Mouse (Mus musculus): ENCODE results near the gene Anxa6. TPM values are rescaled to one million over a fixed set of nuclear protein-coding genes. Genes with fewer than 3 reads are reported as not detected.
"Not testable (repeated sequence)": the region's sequence is repeated elsewhere in the genome, so short reads cannot be mapped to it uniquely, and the experiment has no call there.

Anxa6 gene
- polyA plus RNA-seq, 1 experiment from 2014 or later = 45.3 TPM

- H3K27ac ChIP-seq = no peak overlapping the region
- 69% methylated on average over 6 of the region's 6 CpGs for WGBS (ENCODE audit: insufficient replicate concordance)
- H3K9ac ChIP-seq = no peak overlapping the region
- peaks cover 54% of the 10 kb centered on the region for H3K4me1 ChIP-seq (replicated peaks)
- H3K4me3 ChIP-seq (replicated peaks) = no peak overlapping the region
- DNase-seq (no peak), ATAC-seq (ENCODE audit: low read depth) (no peak)
- no peaks in the 10 kb centered on the region for H3K36me3 ChIP-seq
- no peak overlapping the region for H3K4me2 ChIP-seq
- H3K27me3 ChIP-seq = no peaks in the 10 kb centered on the region
- H3K9me3 ChIP-seq (replicated peaks) = no peaks in the 10 kb centered on the region
These were observed 73.0 kb downstream of the Anxa6 start for GRCm38 (mm10) chr11:54960251-54960650.

GRCm38 (mm10) chr11:54958571-54959073 lies 74.6 kb downstream of the Anxa6 start:
- no peak overlapping the region for H3K4me3 ChIP-seq (replicated peaks)
- H3K9me3 ChIP-seq (replicated peaks) = no peaks in the 10 kb centered on the region
- no peak overlapping the region for H3K27ac ChIP-seq
- DNase-seq (peak; percentile 8), ATAC-seq (ENCODE audit: low read depth) (no peak)
- WGBS (ENCODE audit: insufficient replicate concordance) = 13% methylated on average over 3 of the region's 3 CpGs
- H3K4me2 ChIP-seq = 0 out of 2 replicates have a peak overlapping the region, but pooled peaks have one; percentile 16
- H3K4me1 ChIP-seq (replicated peaks) = peaks cover 67% of the 10 kb centered on the region
- 0 out of 2 replicates have a peak overlapping the region, but pooled peaks have one; percentile 23 for H3K9ac ChIP-seq
- H3K27me3 ChIP-seq = no peaks in the 10 kb centered on the region
- no peaks in the 10 kb centered on the region for H3K36me3 ChIP-seq

GRCm38 (mm10) chr11:54957708-54958107 lies 75.5 kb downstream of the Anxa6 start:
- 70% methylated on average over 3 of the region's 3 CpGs for WGBS (ENCODE audit: insufficient replicate concordance)

DNA sequence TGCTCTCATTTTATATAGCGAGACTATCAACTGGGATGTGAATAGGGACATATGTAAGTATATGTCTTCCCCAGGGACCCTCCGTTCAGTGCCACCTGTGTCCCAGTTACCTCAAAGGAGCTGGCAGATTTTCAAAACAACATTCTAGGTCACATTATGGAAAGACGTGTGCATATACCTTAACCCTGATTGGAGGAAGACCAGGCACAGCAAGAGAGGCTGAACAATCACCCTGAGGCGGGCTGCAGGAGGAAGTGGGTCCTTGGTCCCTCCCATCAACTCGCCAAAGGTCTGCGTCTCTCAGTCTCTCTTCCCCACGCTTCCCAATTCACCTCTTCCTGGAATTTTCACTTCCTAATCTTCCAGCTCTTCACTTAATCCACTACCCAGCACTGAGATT lies 76.3 kb downstream of the Anxa6 start:
- ATAC-seq (ENCODE audit: low read depth) (no peak), DNase-seq (no peak)
- Histone ChIP-seq H3K4me3 (replicated peaks) (no peak overlapping the region), H3K9me3 (replicated peaks) (no peaks in the 10 kb centered on the region), H3K4me2 (peak overlapping the region; percentile 74; the same call in 1 of the 2 replicates), H3K27ac (no peak overlapping the region), H3K36me3 (no peaks in the 10 kb centered on the region), H3K9ac (no peak overlapping the region), H3K4me1 (replicated peaks) (peaks cover 70% of the 10 kb centered on the region), H3K27me3 (no peaks in the 10 kb centered on the region)
- 33% methylated on average over 7 of the region's 7 CpGs for WGBS (ENCODE audit: insufficient replicate concordance)

More at GRCm38 (mm10) chr11:54957708-54958107, 75.5 kb downstream of the Anxa6 start:
- Histone ChIP-seq H3K4me1 (replicated peaks) (peaks cover 69% of the 10 kb centered on the region), H3K27ac (0 out of 2 replicates have a peak overlapping the region, but pooled peaks have one; percentile 22)
- not testable (repeated sequence) for H3K9me3 ChIP-seq (replicated peaks); ATAC-seq (ENCODE audit: low read depth); H3K4me3 ChIP-seq (replicated peaks); H3K9ac ChIP-seq; H3K4me2 ChIP-seq; H3K36me3 ChIP-seq; H3K27me3 ChIP-seq; DNase-seq

- under 1% methylated on average over 59 of the region's 59 CpGs for WGBS (ENCODE audit: insufficient replicate concordance)
- peak overlapping the region; percentile 86 for H3K27ac ChIP-seq
These were observed 77.3 kb downstream of the Anxa6 start for GRCm38 (mm10) chr11:54955735-54956480.

GRCm38 (mm10) chr11:54955400-54955734 lies 77.9 kb downstream of the Anxa6 start:
- WGBS (ENCODE audit: insufficient replicate concordance) = 36% methylated on average over 10 of the region's 10 CpGs
- peaks cover 63% of the 10 kb centered on the region for H3K4me1 ChIP-seq (replicated peaks)
- H3K4me2 ChIP-seq = peak overlapping the region; percentile 74
- peak overlapping the region; percentile 86 for H3K27ac ChIP-seq
- H3K27me3 ChIP-seq; H3K9me3 ChIP-seq (replicated peaks); DNase-seq; ATAC-seq (ENCODE audit: low read depth); H3K36me3 ChIP-seq: not testable (repeated sequence)
- H3K9ac ChIP-seq = peak overlapping the region; percentile 85
- peak overlapping the region; percentile 83 for H3K4me3 ChIP-seq (replicated peaks)

More at GRCm38 (mm10) chr11:54955735-54956480, 77.3 kb downstream of the Anxa6 start:
- Histone ChIP-seq H3K4me3 (replicated peaks) (peak overlapping the region; percentile 83), H3K4me2 (peak overlapping the region; percentile 74), H3K9ac (peak overlapping the region; percentile 85), H3K27me3 (no peaks in the 10 kb centered on the region), H3K4me1 (replicated peaks) (peaks cover 63% of the 10 kb centered on the region), H3K36me3 (no peaks in the 10 kb centered on the region), H3K9me3 (replicated peaks) (no peaks in the 10 kb centered on the region)
- peak; percentile 97 for DNase-seq
- peak; percentile 98 for ATAC-seq (ENCODE audit: low read depth)

GRCm38 (mm10) chr11:54954716-54955115 lies 78.5 kb downstream of the Anxa6 start:
- no peak for ATAC-seq (ENCODE audit: low read depth)
- Histone ChIP-seq H3K9me3 (replicated peaks) (no peaks in the 10 kb centered on the region), H3K4me2 (peak overlapping the region; percentile 74), H3K36me3 (no peaks in the 10 kb centered on the region), H3K4me1 (replicated peaks) (peaks cover 63% of the 10 kb centered on the region), H3K27ac (no peak overlapping the region), H3K4me3 (replicated peaks) (peak overlapping the region; percentile 83; the same call in 1 of the 2 replicates), H3K27me3 (no peaks in the 10 kb centered on the region), H3K9ac (0 out of 2 replicates have a peak overlapping the region, but pooled peaks have one; percentile 85)
- 79% methylated on average over 8 of the region's 8 CpGs for WGBS (ENCODE audit: insufficient replicate concordance)
- DNase-seq = no peak

- DNase-seq = no peak
- Histone ChIP-seq H3K4me1 (replicated peaks) (peaks cover 62% of the 10 kb centered on the region), H3K27ac (no peak overlapping the region), H3K9me3 (replicated peaks) (no peaks in the 10 kb centered on the region), H3K36me3 (no peaks in the 10 kb centered on the region), H3K4me3 (replicated peaks) (no peak overlapping the region), H3K27me3 (no peaks in the 10 kb centered on the region), H3K9ac (no peak overlapping the region), H3K4me2 (peak overlapping the region; percentile 74; the same call in 1 of the 2 replicates)
- WGBS (ENCODE audit: insufficient replicate concordance) = 67% methylated on average over 9 of the region's 9 CpGs
- no peak for ATAC-seq (ENCODE audit: low read depth)
These were observed 79.2 kb downstream of the Anxa6 start for GRCm38 (mm10) chr11:54953993-54954446.

DNA sequence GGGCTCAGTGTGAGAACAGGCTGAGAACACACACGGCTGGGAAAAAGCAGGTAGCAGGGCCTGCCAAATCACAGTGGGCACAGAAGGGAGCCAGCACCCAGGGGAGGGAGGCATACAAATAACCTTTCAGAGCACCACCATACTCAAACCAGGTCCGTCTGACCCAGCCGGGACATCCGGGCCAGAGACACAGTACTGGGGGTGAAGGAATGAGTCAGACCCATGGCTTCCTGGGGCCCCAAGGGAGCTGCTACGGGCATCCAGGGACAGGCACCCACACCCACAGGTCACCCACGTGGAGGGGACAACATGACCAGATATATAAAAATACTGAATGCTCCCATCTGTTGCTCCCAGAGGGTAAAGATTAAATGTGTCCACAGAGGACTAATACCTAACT lies 80.6 kb downstream of the Anxa6 start:
- ATAC-seq (ENCODE audit: low read depth) (no peak), DNase-seq (no peak)
- Histone ChIP-seq H3K4me2 (no peak overlapping the region), H3K27ac (no peak overlapping the region; the same call in 1 of the 2 replicates), H3K4me3 (replicated peaks) (no peak overlapping the region), H3K4me1 (replicated peaks) (peaks cover 49% of the 10 kb centered on the region), H3K27me3 (no peaks in the 10 kb centered on the region), H3K9ac (no peak overlapping the region), H3K36me3 (no peaks in the 10 kb centered on the region), H3K9me3 (replicated peaks) (no peaks in the 10 kb centered on the region)
- WGBS (ENCODE audit: insufficient replicate concordance) = 52% methylated on average over 6 of the region's 6 CpGs

DNA sequence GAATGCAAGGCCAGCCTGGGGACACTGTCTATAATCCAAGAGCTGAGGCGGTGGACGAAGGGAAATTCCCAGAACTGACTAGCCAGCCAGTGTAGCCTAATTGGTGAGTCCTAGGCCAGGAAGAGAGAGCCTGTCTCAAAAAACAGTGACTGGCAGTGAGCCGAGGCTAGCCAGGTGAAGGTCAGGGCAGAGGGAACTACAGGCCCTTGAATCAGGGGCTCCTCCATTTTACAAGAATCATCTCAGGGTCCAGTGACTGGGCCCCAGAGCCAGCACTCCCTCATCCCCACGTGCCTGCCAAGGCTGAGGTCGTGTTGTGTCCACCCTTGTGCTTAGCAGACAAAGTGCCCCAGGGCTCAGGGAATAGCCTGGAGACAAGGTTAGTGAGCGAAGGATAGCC lies 82.6 kb downstream of the Anxa6 start:
- 71% methylated on average over 6 of the region's 6 CpGs for WGBS (ENCODE audit: insufficient replicate concordance)

DNA sequence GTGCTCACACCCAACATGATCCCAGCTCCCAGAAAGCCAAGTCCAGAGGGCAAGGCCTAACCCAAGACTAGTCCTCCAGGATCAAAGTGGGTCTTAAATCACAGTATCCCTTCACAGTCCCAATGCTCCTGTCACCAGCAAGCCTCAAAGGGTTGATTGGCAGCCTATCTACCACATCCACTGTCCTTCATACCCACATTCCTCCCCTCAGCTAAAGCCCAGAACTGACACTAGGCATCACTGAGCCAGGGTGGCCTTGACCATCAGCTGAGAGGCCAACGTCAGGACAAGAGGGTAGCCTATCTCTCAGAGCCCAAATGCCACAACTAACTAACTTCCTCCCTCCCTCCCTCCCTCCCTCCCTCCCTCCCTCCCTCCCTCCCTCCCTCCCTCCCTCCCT lies 83.5 kb downstream of the Anxa6 start:
- Histone ChIP-seq H3K4me3 (replicated peaks) (no peak overlapping the region), H3K9me3 (replicated peaks) (no peaks in the 10 kb centered on the region), H3K4me1 (replicated peaks) (peaks cover 26% of the 10 kb centered on the region), H3K36me3 (no peaks in the 10 kb centered on the region; the same call in 1 of the 2 replicates), H3K4me2 (no peak overlapping the region), H3K9ac (no peak overlapping the region), H3K27ac (no peak overlapping the region), H3K27me3 (no peaks in the 10 kb centered on the region)
- no peak for ATAC-seq (ENCODE audit: low read depth)
- WGBS (ENCODE audit: insufficient replicate concordance) = 8% methylated on average over 1 of the region's 1 CpGs
- DNase-seq = no peak

More for the DNA sequence above, 82.6 kb downstream of the Anxa6 start:
- H3K4me1 ChIP-seq (replicated peaks) = peaks cover 34% of the 10 kb centered on the region
- ATAC-seq (ENCODE audit: low read depth) (no peak), DNase-seq (no peak)
- no peak overlapping the region for H3K4me3 ChIP-seq (replicated peaks)
- no peak overlapping the region for H3K9ac ChIP-seq
- H3K9me3 ChIP-seq (replicated peaks) = no peaks in the 10 kb centered on the region
- H3K36me3 ChIP-seq = no peaks in the 10 kb centered on the region; the same call in 1 of the 2 replicates
- H3K4me2 ChIP-seq = no peak overlapping the region
- H3K27ac ChIP-seq = no peak overlapping the region
- no peaks in the 10 kb centered on the region for H3K27me3 ChIP-seq
